Mouse (Mus musculus) lung, postnatal 25 days (tissue): ENCODE measurements at regions not wholly inside any gene's neighbourhood (a gene's known extent, or its start where the extent isn't known, plus 50 kb on each side); places are given as distances from the start of the nearest gene placed in this dataset.

Source experiments
- DNase-seq: peaks from one replicate; pipeline ENCODE4 v3.0.0; 2022; ENCODE audit warnings: low spot score

- DNase-seq, result no peak
Measured at GRCm38 (mm10) chr13:85430821-85431220, 141.9 kb upstream of the Rasa1 start.

DNA sequence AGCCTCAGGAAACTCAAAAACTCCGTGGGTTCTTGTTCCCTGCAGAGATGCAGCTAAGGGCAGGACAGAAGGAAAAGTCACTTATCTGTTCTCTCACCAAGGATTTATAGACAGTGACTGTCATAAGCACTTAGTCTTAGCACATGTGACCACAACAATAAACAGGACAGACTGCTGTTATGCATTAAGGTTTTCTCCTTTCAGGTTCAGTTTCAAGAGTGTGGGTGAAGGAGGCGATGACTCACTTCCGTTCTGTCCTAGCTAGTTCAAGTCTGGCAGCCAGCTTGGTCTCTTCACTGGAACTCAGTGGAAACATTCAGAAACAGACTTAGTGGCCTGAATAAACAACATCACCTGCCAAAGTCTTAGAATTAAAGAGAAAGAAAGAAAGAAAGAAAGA is 141.1 kb upstream of the Rasa1 start:
- DNase-seq, result peak; percentile 8

DNA sequence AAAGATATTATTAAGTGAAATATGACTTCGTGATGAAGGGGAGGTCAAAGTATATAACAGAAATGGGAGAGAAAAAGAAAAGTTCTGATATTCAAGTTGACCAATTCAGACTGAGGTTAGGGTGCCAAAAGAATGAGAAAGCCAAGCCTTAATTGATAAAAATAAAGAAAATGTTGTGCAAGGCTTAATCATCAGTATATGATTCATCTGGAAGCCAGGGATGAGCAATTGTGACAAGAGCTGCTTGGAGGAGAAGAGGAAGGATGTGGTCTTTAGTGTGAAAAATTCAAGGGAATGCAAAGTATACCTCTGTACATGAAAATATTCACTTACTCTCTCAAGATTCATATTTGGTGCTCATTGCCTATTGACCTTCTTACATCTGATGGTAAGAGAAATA is 129.7 kb upstream of the Rasa1 start:
- DNase-seq, result no peak

- no peak for DNase-seq
Measured at GRCm38 (mm10) chr13:85414951-85415350, 126.0 kb upstream of the Rasa1 start.

- no peak for DNase-seq
Measured at GRCm38 (mm10) chr13:85411327-85411726, 122.4 kb upstream of the Rasa1 start.

GRCm38 (mm10) chr13:85398834-85399233 is 109.9 kb upstream of the Rasa1 start:
- DNase-seq, result no peak

GRCm38 (mm10) chr13:85376338-85376998 is 87.5 kb upstream of the Rasa1 start:
- DNase-seq, result peak; percentile 4

DNA sequence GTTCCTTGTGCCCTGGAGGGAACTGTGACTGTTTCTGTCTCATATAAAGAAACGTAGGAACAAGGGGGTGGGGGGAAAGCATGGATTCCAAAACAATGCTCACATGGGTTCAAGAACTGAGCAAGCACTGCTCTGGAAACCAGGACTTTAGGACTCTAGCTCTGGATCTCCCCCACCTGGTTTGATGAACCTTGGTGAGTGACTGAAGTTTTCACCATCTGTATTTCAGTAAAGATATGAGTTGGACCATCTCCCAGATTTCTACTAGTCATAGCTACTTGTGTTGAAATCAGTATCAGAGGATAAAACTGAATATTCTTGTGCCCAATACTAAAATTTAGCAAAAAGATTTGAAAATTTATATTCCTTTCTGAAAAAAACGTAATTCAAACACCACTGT is 70.7 kb upstream of the Rasa1 start:
- DNase-seq, result no peak

DNA sequence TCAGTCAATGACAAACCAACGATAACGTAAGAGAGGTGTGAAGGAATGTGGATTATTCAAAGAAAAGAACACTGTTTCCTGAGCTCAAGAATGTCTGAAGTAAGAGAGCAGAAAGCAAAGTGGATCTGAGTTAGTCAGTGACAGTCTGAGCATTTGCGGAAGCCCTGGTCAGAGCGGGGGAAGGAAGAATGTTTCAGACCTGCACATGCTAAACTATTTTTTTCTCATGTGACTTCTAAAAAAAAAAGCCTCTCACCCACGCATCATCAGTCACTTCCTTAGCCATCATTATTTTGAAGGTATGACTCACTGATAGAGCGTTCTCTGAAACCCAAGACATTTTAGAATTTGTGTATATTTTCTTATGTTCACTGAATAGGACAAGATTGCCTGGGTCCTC is 70.2 kb upstream of the Rasa1 start:
- no peak for DNase-seq

- DNase-seq, result no peak
Measured at GRCm38 (mm10) chr13:85352061-85352460, 63.1 kb upstream of the Rasa1 start.
